Mouse (Mus musculus): ENCODE results near the gene Ror1. TPM values are rescaled to one million over a fixed set of nuclear protein-coding genes. Genes with fewer than 3 reads are reported as not detected.

Ror1 gene
- polyA plus RNA-seq, 1 experiment from 2014 or later = 6.4 TPM

DNA sequence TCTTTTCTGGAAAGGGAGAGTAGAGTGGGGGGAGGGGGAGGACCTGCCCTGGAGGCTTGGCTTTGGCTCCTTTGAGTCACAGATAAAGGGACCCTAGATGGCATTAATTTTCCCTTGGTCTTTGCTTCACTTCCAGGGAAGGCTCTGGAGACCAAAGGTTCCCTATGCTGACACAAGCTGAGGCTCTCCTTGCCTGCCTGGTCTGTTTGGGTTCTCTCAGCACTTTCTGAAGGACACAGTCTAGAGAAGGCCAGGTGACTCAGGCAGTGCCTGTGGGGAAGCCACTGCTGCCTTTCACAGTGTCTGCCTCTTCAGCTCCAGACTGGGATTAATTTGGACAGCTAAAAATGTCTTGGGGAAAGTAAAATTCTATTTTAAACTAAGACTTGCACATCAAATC is 28.5 kb downstream of the Ror1 start:
- Histone ChIP-seq H3K27me3 (ENCODE audit: control insufficient read depth, insufficient read depth, low read length) (no peaks in the 10 kb centered on the region), H3K4me1 (ENCODE audit: control insufficient read depth, insufficient read depth, low read length) (peaks cover 3% of the 10 kb centered on the region; the same call in 1 of the 2 replicates), H3K9me3 (replicated peaks; ENCODE audit: control insufficient read depth, low read length) (no peaks in the 10 kb centered on the region), H3K4me2 (ENCODE audit: low read depth, low read length) (no peak overlapping the region), H3K36me3 (ENCODE audit: control insufficient read depth, insufficient read depth, low read length) (no peaks in the 10 kb centered on the region), H3K4me3 (replicated peaks; ENCODE audit: low read length) (no peak overlapping the region), H3K9ac (ENCODE audit: low read length) (no peak overlapping the region), H3K27ac (ENCODE audit: low read length) (no peak overlapping the region)
- ATAC-seq (ENCODE audit: insufficient read depth, low FRiP score) = no peak

DNA sequence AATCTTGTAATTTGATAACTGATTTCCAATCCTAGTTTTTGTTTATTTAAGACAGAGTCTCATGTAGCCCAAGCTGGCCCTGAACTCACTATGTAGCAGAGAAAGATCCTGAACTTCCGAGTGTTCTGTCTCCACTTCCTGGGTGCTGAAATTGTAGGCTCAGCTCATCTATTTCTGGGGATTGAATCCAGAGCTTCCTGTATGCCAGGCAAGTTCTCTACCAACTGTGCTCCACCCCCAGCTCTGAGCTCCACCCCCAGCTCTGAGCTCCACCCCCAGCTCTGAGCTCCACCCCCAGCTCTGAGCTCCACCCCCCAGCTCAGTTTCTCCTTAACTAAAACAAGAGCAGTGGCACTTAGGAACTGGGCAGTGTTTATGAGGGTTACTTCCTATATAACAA is 29.3 kb downstream of the Ror1 start:
- Histone ChIP-seq H3K9ac (ENCODE audit: low read length) (no peak overlapping the region), H3K27me3 (ENCODE audit: control insufficient read depth, insufficient read depth, low read length) (no peaks in the 10 kb centered on the region), H3K4me3 (replicated peaks; ENCODE audit: low read length) (no peak overlapping the region), H3K36me3 (ENCODE audit: control insufficient read depth, insufficient read depth, low read length) (no peaks in the 10 kb centered on the region), H3K4me1 (ENCODE audit: control insufficient read depth, insufficient read depth, low read length) (peaks cover 10% of the 10 kb centered on the region), H3K4me2 (ENCODE audit: low read depth, low read length) (no peak overlapping the region), H3K27ac (ENCODE audit: low read length) (no peak overlapping the region), H3K9me3 (replicated peaks; ENCODE audit: control insufficient read depth, low read length) (no peaks in the 10 kb centered on the region)
- 85% methylated on average over 1 of the region's 1 CpGs for WGBS
- ATAC-seq (ENCODE audit: insufficient read depth, low FRiP score) = no peak

DNA sequence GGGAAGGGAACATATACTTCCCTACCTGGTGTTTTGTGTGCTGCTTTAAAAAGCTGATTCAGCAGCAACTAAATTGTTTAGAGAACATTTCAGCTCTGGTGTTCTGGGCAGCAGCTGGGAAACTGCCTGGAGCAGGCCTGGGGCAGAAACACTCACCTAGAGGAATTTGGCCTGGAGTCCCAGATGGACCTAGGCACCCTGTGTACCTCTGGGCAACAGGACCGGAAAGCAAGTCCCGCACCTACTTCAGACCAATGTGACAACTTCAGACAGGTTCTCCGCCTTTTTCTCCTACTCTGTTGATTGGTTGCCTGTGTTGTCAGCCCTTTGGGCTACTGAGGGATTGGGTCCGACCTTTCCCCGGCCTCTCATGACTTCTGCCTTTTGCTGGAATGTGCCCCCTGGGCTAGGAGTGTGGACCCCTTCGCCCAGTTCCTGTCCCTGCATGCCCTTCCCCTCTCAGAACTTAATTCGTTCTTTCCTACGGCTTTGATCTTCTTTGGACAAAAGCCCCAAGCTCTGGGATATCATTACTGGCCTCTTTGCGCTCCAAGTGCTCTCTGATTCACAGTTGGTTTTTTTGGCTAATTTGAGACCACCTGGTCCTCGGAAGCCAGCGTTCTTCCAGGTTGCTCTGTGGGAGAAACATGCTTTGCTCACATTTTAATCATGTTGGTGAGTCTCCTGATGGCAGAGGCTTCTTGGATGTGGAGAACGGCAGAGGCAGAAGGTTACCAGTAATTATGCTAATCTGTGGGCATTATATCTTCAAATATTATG is 31.1 kb downstream of the Ror1 start:
- no peaks in the 10 kb centered on the region for H3K27me3 ChIP-seq (ENCODE audit: control insufficient read depth, insufficient read depth, low read length)
- H3K4me1 ChIP-seq (ENCODE audit: control insufficient read depth, insufficient read depth, low read length) = peaks cover 16% of the 10 kb centered on the region
- WGBS = 71% methylated on average over 12 of the region's 12 CpGs
- H3K27ac ChIP-seq (ENCODE audit: low read length) = no peak overlapping the region
- H3K4me3 ChIP-seq (replicated peaks; ENCODE audit: low read length) = no peak overlapping the region
- H3K4me2 ChIP-seq (ENCODE audit: low read depth, low read length) = no peak overlapping the region
- no peaks in the 10 kb centered on the region for H3K36me3 ChIP-seq (ENCODE audit: control insufficient read depth, insufficient read depth, low read length)
- no peaks in the 10 kb centered on the region for H3K9me3 ChIP-seq (replicated peaks; ENCODE audit: control insufficient read depth, low read length)
- no peak for ATAC-seq (ENCODE audit: insufficient read depth, low FRiP score)
- H3K9ac ChIP-seq (ENCODE audit: low read length) = no peak overlapping the region

- Histone ChIP-seq H3K36me3 (ENCODE audit: control insufficient read depth, insufficient read depth, low read length) (no peaks in the 10 kb centered on the region), H3K27ac (ENCODE audit: low read length) (no peak overlapping the region), H3K4me3 (replicated peaks; ENCODE audit: low read length) (no peak overlapping the region), H3K27me3 (ENCODE audit: control insufficient read depth, insufficient read depth, low read length) (no peaks in the 10 kb centered on the region), H3K9me3 (replicated peaks; ENCODE audit: control insufficient read depth, low read length) (no peaks in the 10 kb centered on the region), H3K4me1 (ENCODE audit: control insufficient read depth, insufficient read depth, low read length) (peaks cover 16% of the 10 kb centered on the region), H3K9ac (ENCODE audit: low read length) (no peak overlapping the region), H3K4me2 (ENCODE audit: low read depth, low read length) (no peak overlapping the region)
- no peak for ATAC-seq (ENCODE audit: insufficient read depth, low FRiP score)
- 91% methylated on average over 12 of the region's 12 CpGs for WGBS
Observed at GRCm38 (mm10) chr4:100128026-100128922, 32.7 kb downstream of the Ror1 start.

DNA sequence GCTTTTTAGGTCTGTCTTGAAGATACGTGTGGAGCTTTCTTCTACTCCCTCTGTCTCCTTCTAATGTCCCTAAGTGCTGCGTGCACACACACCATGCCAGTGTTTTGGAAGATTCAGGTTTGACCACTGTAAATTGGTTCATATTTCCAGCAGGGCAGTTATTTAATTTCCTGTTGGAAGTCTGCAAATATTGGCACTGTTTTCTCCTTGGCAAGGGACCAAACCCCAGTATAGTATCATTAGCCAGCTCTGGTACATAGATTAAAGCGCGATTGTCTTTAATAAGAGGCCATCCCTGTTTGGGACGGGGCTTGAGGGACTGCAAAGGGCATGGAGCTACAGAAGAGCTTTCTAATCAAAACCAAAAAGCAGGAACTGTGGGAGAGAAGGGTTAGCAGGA is 33.6 kb downstream of the Ror1 start:
- peak overlapping the region; percentile 47 for H3K27ac ChIP-seq (ENCODE audit: low read length)
- no peak overlapping the region for H3K9ac ChIP-seq (ENCODE audit: low read length)
- no peak overlapping the region for H3K4me2 ChIP-seq (ENCODE audit: low read depth, low read length)
- peaks cover 16% of the 10 kb centered on the region for H3K4me1 ChIP-seq (ENCODE audit: control insufficient read depth, insufficient read depth, low read length)
- WGBS = 50% methylated on average over 5 of the region's 5 CpGs
- H3K36me3 ChIP-seq (ENCODE audit: control insufficient read depth, insufficient read depth, low read length) = no peaks in the 10 kb centered on the region
- no peak overlapping the region for H3K4me3 ChIP-seq (replicated peaks; ENCODE audit: low read length)
- peak; percentile 33; the same call in 1 of the 2 replicates for ATAC-seq (ENCODE audit: insufficient read depth, low FRiP score)
- no peaks in the 10 kb centered on the region for H3K9me3 ChIP-seq (replicated peaks; ENCODE audit: control insufficient read depth, low read length)
- no peaks in the 10 kb centered on the region for H3K27me3 ChIP-seq (ENCODE audit: control insufficient read depth, insufficient read depth, low read length)

- Histone ChIP-seq H3K9ac (ENCODE audit: low read length) (no peak overlapping the region), H3K27me3 (ENCODE audit: control insufficient read depth, insufficient read depth, low read length) (no peaks in the 10 kb centered on the region), H3K4me2 (ENCODE audit: low read depth, low read length) (no peak overlapping the region), H3K27ac (ENCODE audit: low read length) (no peak overlapping the region), H3K4me3 (replicated peaks; ENCODE audit: low read length) (no peak overlapping the region), H3K9me3 (replicated peaks; ENCODE audit: control insufficient read depth, low read length) (no peaks in the 10 kb centered on the region), H3K36me3 (ENCODE audit: control insufficient read depth, insufficient read depth, low read length) (no peaks in the 10 kb centered on the region), H3K4me1 (ENCODE audit: control insufficient read depth, insufficient read depth, low read length) (peaks cover 16% of the 10 kb centered on the region)
- no peak for ATAC-seq (ENCODE audit: insufficient read depth, low FRiP score)
- WGBS = 56% methylated on average over 3 of the region's 3 CpGs
Observed at GRCm38 (mm10) chr4:100130771-100131475, 35.3 kb downstream of the Ror1 start.

DNA sequence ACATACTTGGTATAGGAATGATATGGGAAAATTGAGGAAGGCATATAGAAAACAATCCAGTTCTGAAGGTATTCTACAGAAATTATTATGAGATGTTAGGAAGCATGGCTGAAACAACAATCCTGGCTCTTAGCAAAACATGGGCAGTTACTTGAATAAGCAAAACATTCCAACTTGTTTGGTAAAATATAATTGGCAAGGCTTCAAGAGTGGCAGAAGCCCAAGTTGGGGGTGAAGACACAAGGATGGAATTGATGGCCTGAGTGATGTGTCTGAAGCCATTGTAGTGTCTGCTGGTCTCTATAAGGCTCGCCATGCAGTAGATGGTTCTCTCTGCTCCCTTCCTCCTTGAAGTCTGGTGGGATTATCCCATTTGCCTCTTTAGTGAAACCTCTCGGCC is 35.9 kb downstream of the Ror1 start:
- ATAC-seq (ENCODE audit: insufficient read depth, low FRiP score) = no peak
- WGBS = 96% methylated on average over 2 of the region's 2 CpGs
- peaks cover 16% of the 10 kb centered on the region for H3K4me1 ChIP-seq (ENCODE audit: control insufficient read depth, insufficient read depth, low read length)

DNA sequence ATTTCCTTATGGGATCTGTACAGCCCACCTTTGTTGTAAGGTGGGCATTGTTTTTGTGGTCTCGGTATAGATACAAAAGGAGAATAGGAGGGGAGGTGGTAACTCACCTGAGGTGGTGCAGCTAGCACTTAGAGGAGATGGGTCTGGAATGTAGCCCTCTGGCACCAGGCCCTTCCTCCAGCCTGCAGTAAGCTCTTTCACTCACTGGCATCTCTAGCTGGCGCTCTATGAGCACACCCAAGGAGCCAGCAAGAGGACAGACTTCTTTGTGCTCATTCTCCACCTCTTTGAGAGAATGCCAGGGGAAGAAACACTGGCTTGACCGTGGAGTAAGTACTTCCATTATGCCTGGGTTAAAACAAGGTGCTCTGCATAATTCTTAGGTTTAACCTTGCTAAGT is 36.7 kb downstream of the Ror1 start:
- no peak for ATAC-seq (ENCODE audit: insufficient read depth, low FRiP score)

More for the DNA sequence above, 35.9 kb downstream of the Ror1 start:
- no peak overlapping the region for H3K9ac ChIP-seq (ENCODE audit: low read length)
- H3K4me3 ChIP-seq (replicated peaks; ENCODE audit: low read length) = no peak overlapping the region
- no peak overlapping the region for H3K27ac ChIP-seq (ENCODE audit: low read length)
- no peaks in the 10 kb centered on the region for H3K9me3 ChIP-seq (replicated peaks; ENCODE audit: control insufficient read depth, low read length)
- H3K27me3 ChIP-seq (ENCODE audit: control insufficient read depth, insufficient read depth, low read length) = no peaks in the 10 kb centered on the region
- no peaks in the 10 kb centered on the region for H3K36me3 ChIP-seq (ENCODE audit: control insufficient read depth, insufficient read depth, low read length)
- H3K4me2 ChIP-seq (ENCODE audit: low read depth, low read length) = no peak overlapping the region

DNA sequence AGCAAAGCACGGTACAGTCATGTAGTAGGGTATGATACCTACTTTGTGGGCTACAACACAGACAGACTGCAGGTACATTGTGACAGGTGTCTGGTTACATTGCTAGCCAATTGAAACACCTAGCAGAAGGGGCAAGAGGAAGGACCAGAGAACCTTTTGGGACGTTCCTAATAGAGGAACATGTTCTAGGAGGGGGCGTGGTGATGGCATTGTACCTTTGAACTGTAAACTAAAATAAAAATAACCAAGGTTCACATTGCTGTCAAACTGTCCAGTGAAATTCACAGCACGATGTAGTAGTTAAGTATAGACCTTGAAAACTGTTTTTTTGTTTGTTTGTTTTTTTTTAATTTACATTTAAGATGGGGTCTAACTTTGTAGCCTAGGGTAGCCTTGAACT is 40.5 kb downstream of the Ror1 start:
- Histone ChIP-seq H3K4me3 (replicated peaks; ENCODE audit: low read length) (no peak overlapping the region), H3K9ac (ENCODE audit: low read length) (no peak overlapping the region), H3K27ac (ENCODE audit: low read length) (no peak overlapping the region), H3K4me2 (ENCODE audit: low read depth, low read length) (no peak overlapping the region), H3K36me3 (ENCODE audit: control insufficient read depth, insufficient read depth, low read length) (no peaks in the 10 kb centered on the region), H3K9me3 (replicated peaks; ENCODE audit: control insufficient read depth, low read length) (no peaks in the 10 kb centered on the region), H3K27me3 (ENCODE audit: control insufficient read depth, insufficient read depth, low read length) (no peaks in the 10 kb centered on the region), H3K4me1 (ENCODE audit: control insufficient read depth, insufficient read depth, low read length) (peaks cover under 1% of the 10 kb centered on the region; the same call in 1 of the 2 replicates)
- ATAC-seq (ENCODE audit: insufficient read depth, low FRiP score) = no peak
- 86% methylated on average over 4 of the region's 4 CpGs for WGBS

More for the DNA sequence above, 36.7 kb downstream of the Ror1 start:
- 79% methylated on average over 3 of the region's 3 CpGs for WGBS
- no peaks in the 10 kb centered on the region for H3K27me3 ChIP-seq (ENCODE audit: control insufficient read depth, insufficient read depth, low read length)
- H3K4me3 ChIP-seq (replicated peaks; ENCODE audit: low read length) = no peak overlapping the region
- H3K27ac ChIP-seq (ENCODE audit: low read length) = no peak overlapping the region
- no peak overlapping the region for H3K4me2 ChIP-seq (ENCODE audit: low read depth, low read length)
- H3K36me3 ChIP-seq (ENCODE audit: control insufficient read depth, insufficient read depth, low read length) = no peaks in the 10 kb centered on the region
- no peaks in the 10 kb centered on the region for H3K9me3 ChIP-seq (replicated peaks; ENCODE audit: control insufficient read depth, low read length)
- peaks cover 16% of the 10 kb centered on the region for H3K4me1 ChIP-seq (ENCODE audit: control insufficient read depth, insufficient read depth, low read length)
- no peak overlapping the region for H3K9ac ChIP-seq (ENCODE audit: low read length)

Measured in stomach, embryonic 16.5 days (tissue).